Mouse (Mus musculus) right cerebral cortex, postnatal 25 days (tissue): ENCODE results near the gene Mef2c.

Experiments
- DNase-seq: peaks from one replicate; pipeline ENCODE4 v3.0.0; 2022

The Mef2c gene

DNA sequence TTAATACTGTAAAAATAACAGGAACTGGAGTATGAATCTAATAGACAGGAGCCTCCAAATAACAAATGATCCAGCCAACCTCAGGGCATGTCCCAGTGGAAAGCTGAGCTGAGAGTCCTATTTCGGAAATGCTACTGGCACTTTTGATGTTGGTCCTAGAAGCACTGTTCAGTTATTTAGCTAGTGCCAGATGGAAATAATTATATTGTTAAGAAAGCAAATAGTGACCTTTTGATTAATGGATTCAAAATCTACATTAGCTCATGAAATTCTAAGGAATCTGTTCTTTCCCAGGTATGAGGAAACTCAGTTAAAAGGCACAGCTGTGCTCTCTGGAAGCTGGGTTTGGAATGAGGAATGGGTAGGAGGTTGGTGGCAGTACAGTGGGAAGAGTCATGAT lies 108.4 kb downstream of the Mef2c start:
- DNase-seq: no peak

GRCm38 (mm10) chr13:83615875-83616274 lies 112.0 kb downstream of the Mef2c start:
- DNase-seq: no peak

- DNase-seq: no peak
These were observed 120.8 kb downstream of the Mef2c start for GRCm38 (mm10) chr13:83624651-83625050.

GRCm38 (mm10) chr13:83627429-83627828 lies 123.6 kb downstream of the Mef2c start:
- DNase-seq: no peak

GRCm38 (mm10) chr13:83628139-83628538 lies 124.3 kb downstream of the Mef2c start:
- DNase-seq: no peak

- DNase-seq: no peak
These were observed 129.3 kb downstream of the Mef2c start for GRCm38 (mm10) chr13:83633155-83633554.

DNA sequence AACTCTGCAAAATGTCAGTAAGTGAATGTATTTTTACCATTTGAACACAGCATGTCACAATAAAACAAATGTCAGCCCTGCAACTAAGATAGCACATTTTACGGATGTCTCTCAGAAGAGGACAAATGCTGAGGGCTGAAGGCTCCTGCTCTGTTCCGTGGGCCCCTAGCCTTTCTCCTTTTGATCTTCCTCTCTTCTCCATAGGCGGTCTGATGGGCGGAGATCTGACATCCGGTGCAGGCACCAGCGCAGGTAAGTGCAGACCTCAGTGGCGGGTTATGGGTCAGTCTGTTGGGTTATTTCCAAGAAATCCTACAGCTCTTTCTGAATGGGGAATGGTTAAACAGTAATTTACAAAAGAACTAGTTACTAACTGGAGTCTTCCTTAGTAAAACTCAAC lies 131.4 kb downstream of the Mef2c start:
- no peak for DNase-seq

- no peak for DNase-seq
These were observed 133.8 kb downstream of the Mef2c start for GRCm38 (mm10) chr13:83637666-83638065.

DNA sequence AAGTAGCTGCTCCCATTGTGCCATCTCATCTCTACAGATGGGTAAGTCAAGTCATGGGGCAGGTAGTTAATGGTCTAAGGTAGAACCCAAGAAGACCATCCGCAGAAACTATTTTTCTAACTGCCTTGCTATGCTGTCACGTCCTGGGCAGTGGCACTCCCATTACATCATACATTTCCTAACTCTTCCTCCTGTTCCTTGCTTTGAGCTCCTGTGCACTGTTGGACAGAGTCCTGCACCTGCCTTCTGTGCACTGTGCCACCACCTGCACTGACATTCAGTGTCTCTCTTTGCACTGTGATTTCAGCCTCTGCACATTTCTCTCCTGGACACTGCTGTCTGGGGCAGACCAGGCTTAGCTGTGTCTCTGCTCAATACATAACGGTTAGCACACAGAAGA lies 134.9 kb downstream of the Mef2c start:
- DNase-seq: no peak

DNA sequence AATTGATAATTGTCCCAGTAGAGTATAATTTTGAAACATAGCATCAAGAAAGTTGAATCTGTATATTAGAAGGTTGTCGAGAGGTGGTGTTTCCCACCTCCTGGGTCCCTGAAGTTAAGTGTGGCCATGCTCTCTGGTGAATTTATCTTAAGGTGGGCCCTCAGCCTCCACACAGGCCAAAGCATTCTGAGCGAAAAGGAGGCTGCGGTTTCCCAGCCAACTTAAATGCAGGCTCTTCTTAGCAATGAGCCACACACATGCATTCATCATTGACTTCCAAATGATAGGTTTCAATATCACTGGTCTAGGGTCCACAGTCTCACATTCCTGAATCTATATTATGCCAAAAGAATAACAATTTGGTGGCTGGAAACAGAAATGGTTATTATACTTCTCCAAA lies 145.2 kb downstream of the Mef2c start:
- no peak for DNase-seq

DNA sequence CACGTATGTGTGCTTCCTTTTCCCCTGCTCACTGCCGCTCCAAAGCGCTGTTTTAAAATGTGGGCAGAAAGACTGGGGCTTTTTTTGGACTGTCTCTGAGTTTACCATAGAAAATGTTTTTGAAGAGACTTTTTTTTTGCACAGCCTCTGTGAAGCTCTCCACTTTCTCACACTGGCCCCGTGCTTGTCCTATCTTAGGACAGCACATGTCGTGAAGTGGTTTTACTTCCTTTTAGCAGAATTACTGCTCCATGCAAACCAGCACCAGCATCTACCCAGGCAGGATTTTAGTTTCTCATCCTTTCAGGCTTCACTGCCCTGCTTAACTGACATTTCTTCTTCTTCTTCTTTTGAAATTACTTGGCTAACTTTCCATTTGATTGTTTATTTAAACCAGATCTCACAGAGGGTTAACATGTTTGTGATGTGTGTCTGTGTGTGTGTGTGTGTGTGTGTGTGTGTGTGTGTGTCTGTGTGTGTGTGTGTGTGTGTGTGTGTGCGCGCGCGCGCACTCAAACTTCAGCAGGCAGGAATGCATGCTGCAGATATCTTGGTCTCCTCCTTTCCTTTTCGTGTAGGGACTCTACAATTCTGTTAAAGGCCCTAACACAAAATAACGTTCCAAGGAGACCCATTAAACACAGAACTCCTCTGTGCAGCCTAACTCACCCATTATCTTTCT lies 146.1 kb downstream of the Mef2c start:
- DNase-seq: no peak

- no peak for DNase-seq
These were observed 147.0 kb downstream of the Mef2c start for GRCm38 (mm10) chr13:83650807-83651206.

DNA sequence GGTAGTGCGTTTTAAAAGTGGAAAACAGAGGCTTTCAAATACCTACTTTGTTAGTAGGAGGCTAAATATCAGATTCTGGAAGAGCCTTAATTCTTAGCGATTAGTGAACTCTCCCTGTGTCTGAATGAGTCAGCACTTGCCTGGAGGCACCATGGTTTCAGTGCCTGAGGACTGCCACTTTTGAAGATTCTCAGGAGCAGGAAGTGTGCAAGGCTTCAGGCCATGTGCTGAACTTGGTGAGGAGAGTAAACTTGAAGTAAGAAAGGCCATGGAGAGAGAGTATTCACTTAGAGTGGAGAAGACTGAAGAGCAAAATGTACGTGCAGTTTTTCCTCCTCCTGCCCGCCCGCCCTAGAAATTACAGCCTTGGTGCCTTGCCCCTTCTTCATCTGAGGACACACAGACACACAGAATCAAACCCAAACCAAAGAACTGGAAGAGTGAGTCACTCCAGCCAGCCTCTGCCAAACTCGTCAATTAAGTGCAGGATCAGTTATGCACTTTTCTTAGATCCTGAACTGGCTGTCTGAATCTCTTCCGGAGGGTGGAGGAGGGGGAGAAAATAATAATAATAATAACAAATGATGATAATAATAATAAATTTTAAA lies 148.2 kb downstream of the Mef2c start:
- DNase-seq: no peak

DNA sequence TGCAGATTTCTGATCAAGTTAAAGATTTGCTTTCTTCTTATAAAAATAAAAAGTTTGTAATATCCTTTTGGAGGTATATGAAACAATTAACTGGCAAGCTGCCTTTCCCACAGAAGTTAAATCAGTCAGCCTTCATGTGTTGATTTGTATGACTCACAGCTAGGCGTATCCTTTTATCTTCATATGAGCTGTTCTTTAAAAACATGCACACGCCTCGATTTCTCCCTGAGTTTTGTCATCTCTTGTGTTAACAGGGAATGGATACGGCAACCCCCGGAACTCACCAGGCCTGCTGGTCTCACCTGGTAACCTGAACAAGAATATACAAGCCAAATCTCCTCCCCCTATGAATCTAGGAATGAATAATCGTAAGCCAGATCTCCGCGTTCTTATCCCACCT lies 148.7 kb downstream of the Mef2c start:
- no peak for DNase-seq

- peak; percentile 76 for DNase-seq
These were observed 151.3 kb downstream of the Mef2c start for GRCm38 (mm10) chr13:83654889-83655769.

GRCm38 (mm10) chr13:83656094-83656493 lies 152.3 kb downstream of the Mef2c start:
- DNase-seq: no peak

DNA sequence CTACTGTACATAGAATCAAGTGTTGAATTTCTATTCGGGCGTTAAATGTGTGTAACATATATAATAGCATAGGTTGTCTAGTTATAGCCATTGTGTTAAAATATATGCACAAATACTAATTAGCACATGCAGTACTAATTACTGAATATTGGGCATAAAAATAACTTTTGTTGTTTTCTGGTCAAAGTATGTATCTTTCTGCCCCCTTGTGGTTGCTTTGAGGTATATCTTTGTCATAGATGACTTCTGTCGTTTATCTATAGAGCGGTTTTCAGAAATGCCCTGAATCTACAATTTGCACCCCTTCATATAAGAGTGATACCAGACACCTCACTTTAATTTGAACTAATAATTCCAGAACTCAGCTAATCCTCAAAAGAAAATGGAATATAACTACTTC lies 152.9 kb downstream of the Mef2c start:
- no peak for DNase-seq

- no peak for DNase-seq
These were observed 156.9 kb downstream of the Mef2c start for GRCm38 (mm10) chr13:83660722-83661121.

DNA sequence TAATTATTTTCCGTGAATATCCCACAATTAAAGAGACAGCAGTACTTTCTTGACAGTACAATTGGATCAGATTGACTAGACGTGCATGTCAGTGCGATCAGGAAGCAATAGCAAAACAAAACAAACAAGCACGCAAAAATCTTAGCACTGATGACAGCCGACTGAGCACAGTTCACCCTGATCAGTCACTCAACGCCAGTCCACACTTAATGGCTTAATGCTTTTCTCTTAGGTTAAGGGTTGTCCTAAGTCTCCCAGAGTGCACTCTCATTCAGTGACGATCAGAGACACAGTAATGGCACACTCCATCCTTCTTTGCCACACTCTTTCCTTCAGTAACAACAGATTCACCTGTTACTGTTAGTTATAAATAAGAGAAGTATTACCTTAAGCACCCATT lies 157.3 kb downstream of the Mef2c start:
- no peak for DNase-seq

- no peak for DNase-seq
These were observed 158.3 kb downstream of the Mef2c start for GRCm38 (mm10) chr13:83662089-83662551.

DNA sequence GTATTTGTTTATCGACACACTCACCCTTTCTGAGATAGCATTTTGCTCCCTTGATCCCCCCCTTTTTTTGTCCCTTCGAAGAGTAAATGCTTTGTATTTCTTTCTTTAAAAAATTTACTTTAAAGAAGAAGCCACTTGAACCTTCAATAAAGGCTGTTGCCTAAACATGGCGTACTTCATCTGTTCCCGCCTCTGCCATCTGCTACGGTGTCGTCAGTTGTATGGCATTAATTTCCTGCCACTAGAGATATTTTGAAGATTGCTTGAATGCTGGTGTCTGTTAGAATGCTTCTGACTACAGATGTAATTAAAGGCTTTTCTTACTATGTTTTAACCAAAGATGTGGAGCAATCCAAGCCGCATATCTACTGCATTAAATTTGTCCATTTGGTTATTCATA lies 162.3 kb downstream of the Mef2c start:
- DNase-seq: no peak

DNA sequence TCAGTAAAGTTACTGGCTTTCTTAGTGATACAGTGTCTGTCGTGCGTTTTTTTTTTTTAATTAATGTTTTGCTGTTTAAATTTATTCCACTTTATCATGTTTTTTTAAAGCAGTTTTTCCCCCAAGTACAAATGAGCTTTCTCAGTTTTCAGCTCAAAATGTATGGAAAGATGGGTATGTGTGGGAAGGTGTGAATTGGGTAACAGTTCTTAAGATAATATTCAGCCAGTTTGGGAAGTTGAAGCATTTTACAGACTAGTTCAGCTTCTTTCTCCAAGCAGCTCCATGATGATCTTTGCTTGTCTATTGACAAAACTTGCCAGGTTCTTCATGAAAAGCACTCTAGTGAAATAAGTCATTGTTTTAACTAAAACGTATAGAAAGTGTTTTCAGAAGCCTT lies 163.2 kb downstream of the Mef2c start:
- DNase-seq: no peak

GRCm38 (mm10) chr13:83707611-83708010 lies 203.8 kb downstream of the Mef2c start:
- DNase-seq: no peak
